9 mouse cellular contexts compared by ENCODE assay signal in the genomic region with DNA sequence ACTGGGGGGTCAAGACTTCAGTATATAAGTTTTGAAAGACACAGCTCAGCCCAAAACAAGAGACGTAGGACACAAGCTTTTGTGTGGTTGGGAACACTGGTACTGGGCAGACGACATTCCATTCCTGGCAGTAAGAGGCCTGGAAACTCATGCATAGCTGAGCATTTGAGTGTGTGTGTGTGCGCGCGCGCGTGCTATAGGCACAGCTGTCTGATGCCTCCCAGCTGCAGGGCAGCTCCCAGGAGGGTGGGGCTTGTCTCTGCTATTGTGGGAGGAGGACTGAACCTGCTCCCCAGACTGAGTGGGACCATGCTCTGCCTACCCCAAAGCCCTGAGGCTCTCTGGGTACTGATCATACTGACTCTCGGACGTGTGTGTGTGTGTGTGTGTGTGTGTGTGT. TPM values are rescaled to one million over a fixed set of nuclear protein-coding genes. Genes with fewer than 3 reads are reported as not detected.
A peak's percentile ranks its signal among the peaks of the same experiment; 100 is the strongest.
DNase-seq lines count a peak whose midpoint lies in the region; ATAC-seq and TF ChIP-seq lines count a peak whose summit lies in the region.
"Had no signal": no experiment of that assay in that cellular context is flagged by ENCODE, and none has a peak within 500 bp of the region (broad histone marks: within the 10 kb centered on the region; RNA-seq: fewer than 3 reads in every experiment).

No protein-coding gene starts in this region.

- no peak for TF ChIP-seq CTCF in kidney, postnatal 0 days (IDR thresholded peaks at IDR 0.05; ENCODE audit: low read depth)
- no peak for TF ChIP-seq CTCF in lung, postnatal 0 days (IDR thresholded peaks at IDR 0.05)

- peak overlapping the region; percentile 48; the same call in 1 of the 2 replicates for H3K4me2 ChIP-seq in heart, embryonic 12.5 days
- no peak overlapping the region for H3K4me2 ChIP-seq in kidney, postnatal 0 days (ENCODE audit: low read length)
- no peak overlapping the region for H3K4me2 ChIP-seq in lung, postnatal 0 days (replicated peaks; ENCODE audit: low read depth, low read length)

- peaks cover 65% of the 10 kb centered on the region for H3K4me1 ChIP-seq in heart, embryonic 12.5 days (replicated peaks)
- H3K4me1 ChIP-seq in kidney, postnatal 0 days (replicated peaks; ENCODE audit: insufficient read depth, low read length), result peaks cover 35% of the 10 kb centered on the region
- H3K4me1 ChIP-seq in lung, postnatal 0 days (ENCODE audit: insufficient read depth, low read depth, low read length), result peaks cover 21% of the 10 kb centered on the region

- no peak for DNase-seq in heart, adult 18-20 months
- DNase-seq in R1 (ENCODE audit: low read depth, low spot score), result peak; percentile 85
- DNase-seq in kidney, postnatal 0 days (ENCODE audit: low spot score), result peak; percentile 91
- DNase-seq in lung, postnatal 0 days (ENCODE audit: low spot score), result peak; percentile 96
- DNase-seq in testis, postnatal 10 days (ENCODE audit: low spot score), result no peak
- DNase-seq in layer of hippocampus, postnatal 36 days, result no peak
- no peak for DNase-seq in cerebellum, postnatal 36 days

- TF ChIP-seq EP300 in lung, postnatal 0 days (IDR thresholded peaks at IDR 0.05), result peak; percentile 83

- H3K9me3 ChIP-seq in heart, embryonic 12.5 days (replicated peaks), result no peaks in the 10 kb centered on the region
- no peaks in the 10 kb centered on the region for H3K9me3 ChIP-seq in kidney, postnatal 0 days (replicated peaks; ENCODE audit: low read length)
- no peaks in the 10 kb centered on the region for H3K9me3 ChIP-seq in lung, postnatal 0 days (ENCODE audit: low read length)

- H3K9ac ChIP-seq in heart, embryonic 12.5 days, result no peak overlapping the region
- no peak overlapping the region for H3K9ac ChIP-seq in kidney, postnatal 0 days (ENCODE audit: low read depth, low read length)
- no peak overlapping the region for H3K9ac ChIP-seq in lung, postnatal 0 days (replicated peaks; ENCODE audit: low read depth)

- ATAC-seq in heart, embryonic 12.5 days (ENCODE audit: insufficient number of reproducible peaks, low FRiP score), result peak; percentile 73
- ATAC-seq in kidney, postnatal 0 days (replicated peaks; ENCODE audit: low FRiP score, low read depth), result peak; percentile 84
- ATAC-seq in lung, postnatal 0 days, result peak; percentile 93

- H3K36me3 ChIP-seq in heart, embryonic 12.5 days, result peaks cover 43% of the 10 kb centered on the region
- H3K36me3 ChIP-seq in kidney, postnatal 0 days (ENCODE audit: insufficient read depth, low read length), result peaks cover 35% of the 10 kb centered on the region
- H3K36me3 ChIP-seq in lung, postnatal 0 days (ENCODE audit: insufficient read depth, low read length), result peaks cover 26% of the 10 kb centered on the region

- no peaks in the 10 kb centered on the region for H3K27me3 ChIP-seq in heart, embryonic 12.5 days (replicated peaks)
- no peaks in the 10 kb centered on the region for H3K27me3 ChIP-seq in kidney, postnatal 0 days (ENCODE audit: insufficient read depth, low read length)
- H3K27me3 ChIP-seq in lung, postnatal 0 days (replicated peaks; ENCODE audit: insufficient read depth, low read length), result no peaks in the 10 kb centered on the region
- H3K27me3 ChIP-seq: CH12.LX had no signal

- H3K27ac ChIP-seq in heart, embryonic 12.5 days (ENCODE audit: poor library complexity, severe bottlenecking), result peak overlapping the region; percentile 58
- peak overlapping the region; percentile 88 for H3K27ac ChIP-seq in kidney, postnatal 0 days
- H3K27ac ChIP-seq in lung, postnatal 0 days (ENCODE audit: low read length), result peak overlapping the region; percentile 90

- 54% methylated on average over 9 of the region's 9 CpGs for WGBS in heart, embryonic 12.5 days
- 19% methylated on average over 9 of the region's 9 CpGs for WGBS in kidney, postnatal 0 days
- 42% methylated on average over 7 of the region's 9 CpGs for WGBS in lung, postnatal 0 days

- H3K4me3 ChIP-seq in heart, embryonic 12.5 days, result no peak overlapping the region
- no peak overlapping the region for H3K4me3 ChIP-seq in kidney, postnatal 0 days (replicated peaks; ENCODE audit: low read depth, low read length)
- no peak overlapping the region for H3K4me3 ChIP-seq in lung, postnatal 0 days (ENCODE audit: low read depth, low read length)

RNA-seq across cellular contexts. Expression of gene Map2k3, which starts 9.5 kb away (rescaled TPM):
- polyA plus RNA-seq in heart, embryonic 12.5 days (2016; fragmentation: Nextera tagmentation; extraction: Ambion mirVana), result 77.6 and 78.5 TPM in 2 replicates
- total RNA-seq in heart, adult 18-20 months (2021), result 10 to 100 TPM; 70.9 to 73.4 TPM
- polyA plus RNA-seq in kidney, postnatal 0 days (2015; fragmentation: Nextera tagmentation; extraction: Ambion mirVana), result 83.5 and 90.1 TPM in 2 replicates
- 97.1 and 106 TPM in 2 replicates for polyA plus RNA-seq in lung, postnatal 0 days (2015; fragmentation: Nextera tagmentation; extraction: Ambion mirVana)
- total RNA-seq in layer of hippocampus, postnatal 36 days (2021), result 10 to 100 TPM; 12.4 to 14.8 TPM

RNA-seq across cellular contexts. Expression of gene Natd1, which starts 26.8 kb away (rescaled TPM):
- 22.1 and 25.5 TPM in 2 replicates for polyA plus RNA-seq in heart, embryonic 12.5 days (2016; fragmentation: Nextera tagmentation; extraction: Ambion mirVana)
- total RNA-seq in heart, adult 18-20 months (2021), result 10 to 100 TPM in 1 of 2 experiments, 1 to 10 TPM in 1; 9.9 to 12.4 TPM
- polyA plus RNA-seq in kidney, postnatal 0 days (2015; fragmentation: Nextera tagmentation; extraction: Ambion mirVana), result 20.7 and 21.1 TPM in 2 replicates
- polyA plus RNA-seq in lung, postnatal 0 days (2015; fragmentation: Nextera tagmentation; extraction: Ambion mirVana), result 17.0 and 19.1 TPM in 2 replicates
- 10 to 100 TPM; 11.3 to 12.3 TPM for total RNA-seq in layer of hippocampus, postnatal 36 days (2021)

Comparison
In these comparisons a context has a peak if more than half of its experiments do, and no peak if none do; other contexts are left out.
1. DNase-seq: peak in R1 (single experiment), kidney, postnatal 0 days (single experiment) and lung, postnatal 0 days (single experiment); none in heart, adult 18-20 months (0 of 2), testis, postnatal 10 days (single experiment), layer of hippocampus, postnatal 36 days (0 of 2) and cerebellum, postnatal 36 days (0 of 2).
2. Peak in every context shown above with its lines, with median percentiles within 50 percentile points of each other: ATAC-seq and H3K27ac ChIP-seq.